8 mouse cellular contexts compared by ENCODE assay signal in the genomic region with DNA sequence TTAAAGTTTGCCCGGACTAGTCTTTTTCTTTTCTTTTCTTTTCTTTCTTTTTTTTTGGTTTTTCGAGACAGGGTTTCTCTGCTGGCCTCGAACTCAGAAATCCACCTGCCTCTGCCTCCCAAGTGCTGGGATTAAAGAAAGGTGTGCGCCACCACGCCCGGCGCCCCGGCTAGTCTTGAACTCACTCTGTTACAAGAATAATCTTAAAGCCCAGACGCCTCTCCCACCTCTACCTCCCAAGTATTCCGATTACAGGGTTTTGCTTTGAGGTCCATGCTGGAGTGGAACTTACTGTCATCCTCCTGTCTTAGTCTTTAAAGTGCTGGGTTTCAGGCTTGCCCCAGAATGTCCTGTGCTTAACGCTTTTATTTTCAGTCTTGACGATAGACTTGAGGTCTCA. TPM values are rescaled to one million over a fixed set of nuclear protein-coding genes. Genes with fewer than 3 reads are reported as not detected.
DNase-seq lines count a peak whose midpoint lies in the region; ATAC-seq and TF ChIP-seq lines count a peak whose summit lies in the region.

No protein-coding gene starts in this region.

- no peak for ATAC-seq in lung, embryonic 14.5 days (ENCODE audit: insufficient read depth)
- ATAC-seq in limb, embryonic 13.5 days (ENCODE audit: low FRiP score, low read depth) = no peak

- 0 out of 2 replicates have a peak overlapping the region, but pooled peaks have one; percentile 26 for H3K27ac ChIP-seq in lung, embryonic 14.5 days (ENCODE audit: low read depth)
- H3K27ac ChIP-seq in embryonic fibroblast, embryonic 13.5 days (ENCODE audit: insufficient read depth, low read length) = no peak overlapping the region
- peak overlapping the region; percentile 35; the same call in 1 of the 2 replicates for H3K27ac ChIP-seq in limb, embryonic 13.5 days
- H3K27ac ChIP-seq in olfactory bulb, adult 2 months (ENCODE audit: insufficient read depth, low read depth, low read length) = no peak overlapping the region

- H3K4me1 ChIP-seq in lung, embryonic 14.5 days (ENCODE audit: insufficient read depth) = 0 out of 2 replicates have a peak, but pooled peaks cover 11% of the 10 kb centered on the region
- H3K4me1 ChIP-seq in embryonic fibroblast, embryonic 13.5 days (ENCODE audit: control insufficient read depth, insufficient read depth, low read length) = peaks cover 7% of the 10 kb centered on the region
- peaks cover 22% of the 10 kb centered on the region for H3K4me1 ChIP-seq in limb, embryonic 13.5 days
- H3K4me1 ChIP-seq in olfactory bulb, adult 2 months (ENCODE audit: control insufficient read depth, insufficient read depth, low read length) = peaks cover 16% of the 10 kb centered on the region

- H3K9ac ChIP-seq in lung, embryonic 14.5 days = peak overlapping the region; percentile 27; the same call in 1 of the 2 replicates
- peak overlapping the region; percentile 56 for H3K9ac ChIP-seq in limb, embryonic 13.5 days

- peak overlapping the region; percentile 94 for H3K4me2 ChIP-seq in lung, embryonic 14.5 days
- H3K4me2 ChIP-seq in limb, embryonic 13.5 days (replicated peaks) = peak overlapping the region; percentile 91

- WGBS in lung, embryonic 14.5 days = 58% methylated on average over 12 of the region's 12 CpGs
- 63% methylated on average over 12 of the region's 12 CpGs for WGBS in limb, embryonic 13.5 days
- 63% methylated on average over 12 of the region's 12 CpGs for WGBS in olfactory bulb, adult 2 months

- H3K36me3 ChIP-seq in lung, embryonic 14.5 days (ENCODE audit: insufficient read depth) = no peaks in the 10 kb centered on the region
- H3K36me3 ChIP-seq in limb, embryonic 13.5 days = peaks cover 13% of the 10 kb centered on the region

- no peaks in the 10 kb centered on the region for H3K27me3 ChIP-seq in lung, embryonic 14.5 days (ENCODE audit: insufficient read depth, low read length)
- no peaks in the 10 kb centered on the region for H3K27me3 ChIP-seq in limb, embryonic 13.5 days

- no peak for TF ChIP-seq POLR2A in embryonic fibroblast, embryonic 13.5 days (IDR thresholded peaks at IDR 0.05; ENCODE audit: low read depth, low read length)
- no peak for TF ChIP-seq POLR2A in olfactory bulb, adult 2 months (IDR thresholded peaks at IDR 0.05; ENCODE audit: insufficient read depth, low read depth, low read length)

- TF ChIP-seq CTCF in lung, embryonic 14.5 days (IDR thresholded peaks at IDR 0.05; ENCODE audit: low read depth) = no peak
- TF ChIP-seq CTCF in embryonic fibroblast, embryonic 13.5 days (IDR thresholded peaks at IDR 0.05; ENCODE audit: borderline replicate concordance, insufficient read depth, low read length) = no peak
- TF ChIP-seq CTCF in olfactory bulb, adult 2 months (IDR thresholded peaks at IDR 0.05; ENCODE audit: insufficient read depth, low read depth, low read length) = no peak

- H3K4me3 ChIP-seq in lung, embryonic 14.5 days (ENCODE audit: low read depth, low read length) = peak overlapping the region; percentile 80
- H3K4me3 ChIP-seq in embryonic fibroblast, embryonic 13.5 days (ENCODE audit: insufficient read depth, low read length) = peak overlapping the region; percentile 37
- H3K4me3 ChIP-seq in limb, embryonic 13.5 days = peak overlapping the region; percentile 85
- H3K4me3 ChIP-seq in olfactory bulb, adult 2 months (ENCODE audit: insufficient read depth, low read depth, low read length) = peak overlapping the region; percentile 62; the same call in 1 of the 2 replicates

- no peak for DNase-seq in lung, embryonic 14.5 days
- no peak for DNase-seq in lung, postnatal 36 days
- DNase-seq in layer of hippocampus, postnatal 36 days = no peak
- DNase-seq in adrenal gland, adult 2 months = no peak
- DNase-seq in kidney, postnatal 10 days = no peak

- no peaks in the 10 kb centered on the region for H3K9me3 ChIP-seq in lung, embryonic 14.5 days (ENCODE audit: low read depth, low read length)
- H3K9me3 ChIP-seq in limb, embryonic 13.5 days = no peaks in the 10 kb centered on the region

RNA-seq across cellular contexts. Expression of a gene that starts 0.6 kb away (rescaled TPM):
- 37.1 and 42.7 TPM in 2 replicates for polyA plus RNA-seq in lung, embryonic 14.5 days (2014; fragmentation: Nextera tagmentation; extraction: Ambion mirVana)
- polyA plus RNA-seq in embryonic fibroblast, embryonic 13.5 days (2011; ENCODE audit: insufficient read length, low read depth, missing spikeins) = 40.7 and 44.4 TPM in 2 replicates
- polyA plus RNA-seq in limb, embryonic 13.5 days (2015; fragmentation: Nextera tagmentation; extraction: Ambion mirVana) = 35.2 and 35.3 TPM in 2 replicates
- polyA plus RNA-seq in olfactory bulb, adult 2 months (2012; ENCODE audit: insufficient read depth, insufficient read length, low replicate concordance, missing spikeins) = not detected in 2 replicates
- 10 to 100 TPM; 53.9 to 56.1 TPM for total RNA-seq in layer of hippocampus, postnatal 36 days (2021)
- 100 to 1,000 TPM in 1 of 2 experiments, 10 to 100 TPM in 1; 89.4 to 106 TPM for total RNA-seq in adrenal gland, adult 2 months (2021)
- polyA plus RNA-seq in adrenal gland, adult 2 months (2012; rRNA removed) = 199 and 221 TPM in 2 replicates

RNA-seq across cellular contexts. Expression of a gene that starts 33.7 kb away (rescaled TPM):
- 37.6 and 37.9 TPM in 2 replicates for polyA plus RNA-seq in lung, embryonic 14.5 days (2014; fragmentation: Nextera tagmentation; extraction: Ambion mirVana)
- 30.2 and 37.5 TPM in 2 replicates for polyA plus RNA-seq in embryonic fibroblast, embryonic 13.5 days (2011; ENCODE audit: insufficient read length, low read depth, missing spikeins)
- polyA plus RNA-seq in limb, embryonic 13.5 days (2015; fragmentation: Nextera tagmentation; extraction: Ambion mirVana) = 37.3 and 38.1 TPM in 2 replicates
- polyA plus RNA-seq in olfactory bulb, adult 2 months (2012; ENCODE audit: insufficient read depth, insufficient read length, low replicate concordance, missing spikeins) = 46.8 TPM in 1 of 2 replicates, not detected in the other
- 100 to 1,000 TPM; 105 to 106 TPM for total RNA-seq in layer of hippocampus, postnatal 36 days (2021)
- total RNA-seq in adrenal gland, adult 2 months (2021) = 10 to 100 TPM; 25.3 to 28.7 TPM
- polyA plus RNA-seq in adrenal gland, adult 2 months (2012; rRNA removed) = 11.0 and 22.1 TPM in 2 replicates

RNA-seq across cellular contexts. Expression of a gene that starts 41.1 kb away (rescaled TPM):
- 11.9 and 13.3 TPM in 2 replicates for polyA plus RNA-seq in lung, embryonic 14.5 days (2014; fragmentation: Nextera tagmentation; extraction: Ambion mirVana)
- polyA plus RNA-seq in embryonic fibroblast, embryonic 13.5 days (2011; ENCODE audit: insufficient read length, low read depth, missing spikeins) = 18.6 and 27.6 TPM in 2 replicates
- 12.1 and 12.9 TPM in 2 replicates for polyA plus RNA-seq in limb, embryonic 13.5 days (2015; fragmentation: Nextera tagmentation; extraction: Ambion mirVana)
- polyA plus RNA-seq in olfactory bulb, adult 2 months (2012; ENCODE audit: insufficient read depth, insufficient read length, low replicate concordance, missing spikeins) = not detected in 2 replicates
- 10 to 100 TPM; 12.2 to 12.7 TPM for total RNA-seq in layer of hippocampus, postnatal 36 days (2021)
- total RNA-seq in adrenal gland, adult 2 months (2021) = 10 to 100 TPM; 19.2 to 19.6 TPM
- 26.0 and 53.9 TPM in 2 replicates for polyA plus RNA-seq in adrenal gland, adult 2 months (2012; rRNA removed)

RNA-seq across cellular contexts. Expression of a gene that starts 56.5 kb away (rescaled TPM):
- not detected in 2 replicates for polyA plus RNA-seq in lung, embryonic 14.5 days (2014; fragmentation: Nextera tagmentation; extraction: Ambion mirVana)
- polyA plus RNA-seq in embryonic fibroblast, embryonic 13.5 days (2011; ENCODE audit: insufficient read length, low read depth, missing spikeins) = 0.07 TPM in 1 of 2 replicates, not detected in the other
- polyA plus RNA-seq in limb, embryonic 13.5 days (2015; fragmentation: Nextera tagmentation; extraction: Ambion mirVana) = 0.14 and 0.23 TPM in 2 replicates
- polyA plus RNA-seq in olfactory bulb, adult 2 months (2012; ENCODE audit: insufficient read depth, insufficient read length, low replicate concordance, missing spikeins) = not detected in 2 replicates
- 100 to 1,000 TPM; 114 to 131 TPM for total RNA-seq in layer of hippocampus, postnatal 36 days (2021)
- total RNA-seq in adrenal gland, adult 2 months (2021) = 1 to 10 TPM; 1.5 to 1.7 TPM
- polyA plus RNA-seq in adrenal gland, adult 2 months (2012; rRNA removed) = 0.26 and 1.8 TPM in 2 replicates

Comparison
In these comparisons a context has a peak if more than half of its experiments do, and no peak if none do; other contexts are left out.
1. H3K27ac ChIP-seq: peak in lung, embryonic 14.5 days (single experiment) and limb, embryonic 13.5 days (single experiment); none in embryonic fibroblast, embryonic 13.5 days (single experiment) and olfactory bulb, adult 2 months (single experiment).
2. RNA of a gene that starts 0.6 kb away (polyA plus RNA-seq): 199 to 221 TPM in adrenal gland, adult 2 months, 37.1 to 42.7 TPM in lung, embryonic 14.5 days, 40.7 to 44.4 TPM in embryonic fibroblast, embryonic 13.5 days and 35.2 to 35.3 TPM in limb, embryonic 13.5 days; not detected in olfactory bulb, adult 2 months; every median in the first group is over 10 times any median in the second.
3. RNA of a gene that starts 41.1 kb away (polyA plus RNA-seq): 26.0 to 53.9 TPM in adrenal gland, adult 2 months, 18.6 to 27.6 TPM in embryonic fibroblast, embryonic 13.5 days, 11.9 to 13.3 TPM in lung, embryonic 14.5 days and 12.1 to 12.9 TPM in limb, embryonic 13.5 days; not detected in olfactory bulb, adult 2 months; every median in the first group is over 10 times any median in the second.
4. Peak in every context shown above with its lines, with median percentiles within 50 percentile points of each other: H3K4me3 ChIP-seq.